Mouse (Mus musculus): ENCODE results near the gene Olfr231.

DNA sequence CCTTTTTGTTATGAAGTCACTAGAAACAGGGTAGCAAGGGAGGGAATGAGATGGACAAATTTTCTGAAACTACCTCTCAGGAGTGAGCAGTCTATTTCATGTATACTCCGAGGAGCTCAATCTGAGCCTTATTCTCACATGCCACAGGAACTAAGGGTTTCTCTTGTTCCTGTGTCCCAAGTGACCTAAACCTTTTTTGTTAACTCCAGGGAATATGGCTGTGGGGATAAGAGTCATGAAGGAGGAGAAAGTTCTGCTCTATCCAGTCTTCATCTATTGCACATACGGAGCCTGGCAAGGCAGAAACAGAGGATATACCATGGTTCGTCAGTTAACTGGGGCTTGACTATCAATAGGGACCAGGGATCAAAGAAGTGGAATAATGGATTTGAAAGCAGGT, 54.7 kb downstream of the Olfr231 start, which contains the start of gene Olfr430:
- no peak for TF ChIP-seq CTCF (conservative IDR thresholded peaks at IDR 0.05; ENCODE audit: insufficient read depth, insufficient read length, low read depth, low read length)
- TF ChIP-seq POLR2A (IDR thresholded peaks at IDR 0.05; ENCODE audit: low read depth, low read length), result no peak
